Mouse (Mus musculus) CD4-positive, CD25-positive, alpha-beta regulatory T cell, adult 2 months (primary cell): Measurements from ENCODE around the gene Marc1.

ENCODE experiments used
- DNase-seq: peaks from one replicate; pipeline ENCODE4 v3.0.0-alpha.2; 2012; ENCODE audit warnings: low read depth, low spot score

The Marc1 gene

GRCm38 (mm10) chr1:184822678-184823077, 11.6 kb upstream of the Marc1 start:
- DNase-seq = no peak

GRCm38 (mm10) chr1:184817768-184818167, 6.7 kb upstream of the Marc1 start:
- peak; percentile 38 for DNase-seq

- no peak for DNase-seq
Observed at GRCm38 (mm10) chr1:184811716-184812250, 670 bp upstream of the Marc1 start.

GRCm38 (mm10) chr1:184809578-184810001, 1.5 kb downstream of the Marc1 start:
- DNase-seq = no peak

- DNase-seq = no peak
Observed at GRCm38 (mm10) chr1:184808418-184809012, 2.6 kb downstream of the Marc1 start.

GRCm38 (mm10) chr1:184807627-184808417, 3.3 kb downstream of the Marc1 start:
- no peak for DNase-seq

- no peak for DNase-seq
Observed at GRCm38 (mm10) chr1:184807123-184807522, 4.0 kb downstream of the Marc1 start.

- DNase-seq = no peak
Observed at GRCm38 (mm10) chr1:184805749-184806148, 5.4 kb downstream of the Marc1 start.

- peak; percentile 88 for DNase-seq
Observed at GRCm38 (mm10) chr1:184793163-184793876, 17.8 kb downstream of the Marc1 start.

- peak; percentile 82 for DNase-seq
Observed at GRCm38 (mm10) chr1:184791109-184791508, 20.0 kb downstream of the Marc1 start.

- peak; percentile 42 for DNase-seq
Observed at GRCm38 (mm10) chr1:184786376-184787151, 24.5 kb downstream of the Marc1 start.

- DNase-seq = no peak
Observed at GRCm38 (mm10) chr1:184783641-184784040, 27.5 kb downstream of the Marc1 start.

- DNase-seq = no peak
Observed at GRCm38 (mm10) chr1:184782161-184782513, 29.0 kb downstream of the Marc1 start.

GRCm38 (mm10) chr1:184781286-184782160, 29.6 kb downstream of the Marc1 start:
- no peak for DNase-seq

- no peak for DNase-seq
Observed at GRCm38 (mm10) chr1:184778157-184778556, 33.0 kb downstream of the Marc1 start.

GRCm38 (mm10) chr1:184777061-184777795, 33.9 kb downstream of the Marc1 start:
- DNase-seq = no peak

- DNase-seq = no peak
Observed at GRCm38 (mm10) chr1:184775289-184775688, 35.8 kb downstream of the Marc1 start.

- no peak for DNase-seq
Observed at GRCm38 (mm10) chr1:184771891-184772249, 39.2 kb downstream of the Marc1 start.

- DNase-seq = peak; percentile 77
Observed at GRCm38 (mm10) chr1:184771202-184771890, 39.8 kb downstream of the Marc1 start.
